Mouse (Mus musculus) G1E (cell line): ENCODE results near the gene Prrx2.

Source experiments
- CTCF ChIP-seq: IDR thresholded peaks from 2 replicates; pipeline ENCODE4 v1.5.1; 2012; ENCODE audit warnings: low read depth, low read length, inconsistent platforms, mixed read lengths
- GATA1 ChIP-seq: IDR thresholded peaks from 2 replicates; pipeline ENCODE4 v1.6.1; 2012; ENCODE audit warnings: borderline replicate concordance, low read length, inconsistent platforms, mixed read lengths
- GATA2 ChIP-seq: IDR thresholded peaks from 2 replicates; pipeline ENCODE4 v1.6.1; 2012; ENCODE audit warnings: low read depth, low read length, inconsistent platforms, borderline replicate concordance
- POLR2AphosphoS5 ChIP-seq: IDR thresholded peaks from 2 replicates; pipeline ENCODE4 v1.6.1; 2012; ENCODE audit warnings: low read depth, low read length, inconsistent platforms; ENCODE audit not compliant: insufficient replicate concordance
- TAL1 ChIP-seq: conservative IDR thresholded peaks from 2 replicates; pipeline ENCODE4 v1.6.1; 2012; ENCODE audit warnings: low read depth, low read length, inconsistent platforms, mixed read lengths

DNA sequence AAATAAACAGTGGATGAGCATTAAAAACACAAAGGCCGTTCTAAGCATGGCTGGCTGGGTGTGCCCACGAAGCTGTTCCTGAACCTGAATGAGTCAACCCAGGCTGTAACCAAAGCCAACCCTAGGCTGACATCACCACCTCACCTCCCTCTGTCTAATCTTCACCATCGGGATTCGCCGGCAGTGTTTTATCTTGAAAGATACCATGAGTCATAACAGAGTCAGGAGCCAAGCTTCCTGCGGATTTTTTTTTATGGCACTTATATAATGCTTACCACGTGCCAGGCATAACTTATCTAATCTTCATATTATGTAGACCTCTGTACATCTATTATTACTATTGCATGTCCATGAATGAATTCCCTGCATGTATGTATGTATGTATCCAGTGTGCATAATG is 85.4 kb downstream of the Prrx2 start:
- TF ChIP-seq CTCF (no peak), TAL1 (no peak), GATA2 (no peak), POLR2AphosphoS5 (no peak), GATA1 (no peak)
